Mouse (Mus musculus): ENCODE measurements around the gene Rsrc2. TPM values are rescaled to one million over a fixed set of nuclear protein-coding genes. Genes with fewer than 3 reads are reported as not detected.
A peak's percentile ranks its signal among the peaks of the same experiment; 100 is the strongest.

The Rsrc2 gene
- total and polyA plus RNA-seq, 3 experiments = 55.8 to 128 (median 107) TPM

DNA sequence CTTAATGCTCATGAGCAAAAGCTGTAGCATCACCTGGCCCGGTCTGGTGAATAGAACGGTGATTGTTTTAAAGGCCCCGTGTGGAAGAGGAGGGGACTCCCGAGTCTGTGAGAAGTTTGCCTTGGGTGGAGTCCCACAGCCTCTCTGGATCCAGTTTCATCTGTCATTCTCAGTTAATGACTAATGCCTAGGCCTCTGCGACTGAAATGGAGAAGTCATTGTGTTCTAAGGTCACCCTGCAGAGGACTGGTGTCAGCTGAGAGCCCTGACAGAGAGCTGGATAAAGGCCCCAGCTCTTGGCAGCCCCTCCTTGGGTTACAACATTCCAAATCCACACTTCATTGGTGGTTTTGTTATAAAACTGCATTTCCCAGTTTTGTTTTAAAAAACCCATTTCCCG lies 54.7 kb downstream of the Rsrc2 start:
- DNase-seq (ENCODE audit: extremely low read depth) = peak; percentile 28

DNA sequence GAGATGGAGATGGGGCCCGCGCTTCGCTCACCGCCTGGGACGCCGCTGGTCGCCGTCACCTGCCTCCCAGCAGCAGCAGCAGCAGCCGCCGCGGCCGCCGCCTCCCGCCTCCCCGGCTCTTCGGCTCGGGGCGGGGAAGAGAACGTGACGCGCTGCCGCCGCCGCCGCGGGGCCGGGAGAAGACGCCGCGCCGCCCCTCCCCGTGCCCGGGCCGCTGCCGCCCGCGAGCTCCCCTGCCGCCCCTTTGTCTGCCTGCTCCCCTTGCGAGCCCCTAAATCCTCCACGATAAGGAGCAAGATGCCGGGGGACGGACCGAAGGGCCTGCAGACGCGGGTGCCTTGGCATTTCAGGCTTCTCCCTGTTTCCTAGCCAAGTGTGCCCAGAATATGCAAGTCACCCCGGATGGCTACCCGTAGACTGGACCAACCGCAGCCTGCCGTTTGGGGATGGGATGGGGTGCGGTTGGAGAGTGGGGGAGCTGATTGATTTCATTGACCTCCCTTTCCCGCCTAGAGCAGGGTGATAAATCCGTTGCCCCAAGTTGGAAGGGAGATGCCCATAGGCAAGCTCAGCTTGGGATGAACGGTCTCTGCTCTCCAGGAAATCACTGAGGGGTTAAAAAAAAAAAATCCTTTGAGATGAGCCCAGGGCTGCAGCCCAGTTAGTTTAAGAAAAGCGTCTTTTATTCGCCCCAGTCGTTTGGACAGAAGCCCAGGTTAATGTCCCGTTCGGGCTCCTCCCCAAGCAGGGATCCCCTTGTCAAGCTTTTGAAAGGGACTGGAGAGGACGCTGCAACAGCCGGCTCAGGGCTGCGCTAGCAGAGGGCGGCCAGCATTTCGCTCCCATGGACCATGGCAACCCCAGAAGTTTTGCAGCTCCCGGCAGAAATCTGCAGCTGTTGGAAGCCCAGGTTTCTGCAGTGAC lies 64.7 kb downstream of the Rsrc2 start, which contains the start of gene Clip1:
Gene Clip1, minus strand, starts transcription at position 398 of the 924 bp plus-strand sequence.
- Histone ChIP-seq H3K4me2 (ENCODE audit: insufficient read depth, low read depth, poor library complexity, severe bottlenecking) (peak within 1 kb of the TSS; percentile 89), H3K9ac (ENCODE audit: insufficient read depth, low read depth) (peak within 1 kb of the TSS; percentile 87), H3K27ac (ENCODE audit: insufficient read depth, low read depth) (peak within 1 kb of the TSS; percentile 62), H3K79me2 (replicated peaks; ENCODE audit: control insufficient read depth, extremely low read depth, insufficient read depth, poor library complexity, severe bottlenecking) (peaks cover 11% of the 10 kb centered on the region), H3K9me3 (replicated peaks; ENCODE audit: low read length) (no peaks in the 10 kb centered on the region), H3K27me3 (replicated peaks) (peaks cover 8% of the 10 kb centered on the region), H3K36me3 (replicated peaks in 1 of 2; ENCODE audit: control insufficient read depth in 1 of 2, insufficient read depth in 1 of 2, low read length in 1 of 2) (no peaks in the 10 kb centered on the region), H3K4me3 (replicated peaks in 1 of 3; ENCODE audit: low read depth in 2 of 3, low read length in 2 of 3, poor library complexity in 1 of 3) (peak within 1 kb of the TSS; percentile 56 to 95 (median 86)), H3K4me1 (ENCODE audit: control insufficient read depth in 1 of 2, insufficient read depth in 2 of 2) (peaks cover 2 to 30% of the 10 kb centered on the region in 2 experiments; a peak in 2 of 4 replicates)
- in situ Hi-C loops (cut with MboI; ENCODE audit: low pct_ligation_motif_present, low pct_unique_long_range_greater_than_20kb, low sequenced_read_pairs) (no loop called here), dilution Hi-C loops (cut with MboI; ENCODE audit: extremely low pct_ligation_motif_present, extremely low pct_unique_long_range_greater_than_20kb, low sequenced_read_pairs) (no loop called here)
- TF ChIP-seq SIN3A (IDR thresholded peaks at IDR 0.05; ENCODE audit: low read length) = no peak
- TF ChIP-seq EP300 (IDR thresholded peaks at IDR 0.05; ENCODE audit: low read length) = no peak
- TF ChIP-seq UBTF (IDR thresholded peaks at IDR 0.05; ENCODE audit: low read depth, low read length) = peak; percentile 38; the same call in 1 of the 2 replicates
- no peak for TF ChIP-seq MEF2A (IDR thresholded peaks at IDR 0.05; ENCODE audit: borderline replicate concordance, low read depth, low read length)
- TF ChIP-seq ZNF384 (IDR thresholded peaks at IDR 0.05; ENCODE audit: low read depth, low read length) = 0 out of 2 replicates have a peak, but pooled peaks have one; percentile 5
- peak; percentile 32; the same call in 1 of the 2 replicates for TF ChIP-seq TCF12 (IDR thresholded peaks at IDR 0.05; ENCODE audit: low read depth, low read length)
- peak; percentile 57; the same call in 1 of the 2 replicates for TF ChIP-seq POLR2A (IDR thresholded peaks at IDR 0.05; ENCODE audit: low read depth, low read length)
- TF ChIP-seq NELFE (IDR thresholded peaks at IDR 0.05; ENCODE audit: low read depth, low read length) = 0 out of 2 replicates have a peak, but pooled peaks have one; percentile 27
- 0 out of 2 replicates have a peak, but pooled peaks have one; percentile 15 for TF ChIP-seq CHD2 (IDR thresholded peaks at IDR 0.05; ENCODE audit: low read length)
- no peak for DNase-seq (ENCODE audit: extremely low read depth)

More for the DNA sequence above, 54.7 kb downstream of the Rsrc2 start:
- Histone ChIP-seq H3K9ac (ENCODE audit: insufficient read depth, low read depth) (no peak overlapping the region), H3K4me2 (ENCODE audit: insufficient read depth, low read depth, poor library complexity, severe bottlenecking) (no peak overlapping the region), H3K9me3 (replicated peaks; ENCODE audit: low read length) (no peaks in the 10 kb centered on the region), H3K4me1 (ENCODE audit: control insufficient read depth in 1 of 2, insufficient read depth in 2 of 2) (peaks cover 0 to 10% of the 10 kb centered on the region in 2 experiments; a peak in 2 of 4 replicates), H3K27ac (ENCODE audit: insufficient read depth, low read depth) (no peak overlapping the region), H3K4me3 (replicated peaks in 1 of 3; ENCODE audit: low read depth in 2 of 3, low read length in 2 of 3, poor library complexity in 1 of 3) (no peak overlapping the region), H3K36me3 (replicated peaks in 1 of 2; ENCODE audit: control insufficient read depth in 1 of 2, insufficient read depth in 1 of 2, low read length in 1 of 2) (peaks cover 11 to 24% of the 10 kb centered on the region in 2 experiments), H3K27me3 (replicated peaks) (no peaks in the 10 kb centered on the region), H3K79me2 (replicated peaks; ENCODE audit: control insufficient read depth, extremely low read depth, insufficient read depth, poor library complexity, severe bottlenecking) (no peaks in the 10 kb centered on the region)
- TF ChIP-seq EP300 (IDR thresholded peaks at IDR 0.05; ENCODE audit: low read length) (no peak), KAT2A (IDR thresholded peaks at IDR 0.05; ENCODE audit: insufficient replicate concordance, low read length) (no peak), HCFC1 (IDR thresholded peaks at IDR 0.05; ENCODE audit: low read depth, low read length) (no peak), E2F4 (IDR thresholded peaks at IDR 0.05; ENCODE audit: insufficient replicate concordance, low read depth, low read length) (no peak), TBP (conservative IDR thresholded peaks at IDR 0.05; ENCODE audit: low read depth, low read length) (no peak), MAX (IDR thresholded peaks at IDR 0.05; ENCODE audit: low read length) (no peak), RCOR1 (conservative IDR thresholded peaks at IDR 0.05; ENCODE audit: low read depth, low read length) (no peak), CHD2 (IDR thresholded peaks at IDR 0.05; ENCODE audit: low read length) (no peak), MYC (IDR thresholded peaks at IDR 0.05; ENCODE audit: low read depth, low read length) (no peak), TCF12 (IDR thresholded peaks at IDR 0.05; ENCODE audit: low read depth, low read length) (no peak), ETS1 (conservative IDR thresholded peaks at IDR 0.05; ENCODE audit: low read depth, low read length) (no peak), JUND (conservative IDR thresholded peaks at IDR 0.05; ENCODE audit: low read depth, low read length) (no peak), MEF2A (IDR thresholded peaks at IDR 0.05; ENCODE audit: borderline replicate concordance, low read depth, low read length) (no peak), PAX5 (IDR thresholded peaks at IDR 0.05; ENCODE audit: low read length) (no peak), USF2 (conservative IDR thresholded peaks at IDR 0.05; ENCODE audit: low read depth, low read length) (no peak), USF1 (IDR thresholded peaks at IDR 0.05; ENCODE audit: low read depth, low read length) (no peak)
- dilution Hi-C loops (cut with MboI; ENCODE audit: extremely low pct_ligation_motif_present, extremely low pct_unique_long_range_greater_than_20kb, low sequenced_read_pairs) = no loop called here
- in situ Hi-C loops (cut with MboI; ENCODE audit: low pct_ligation_motif_present, low pct_unique_long_range_greater_than_20kb, low sequenced_read_pairs) = no loop called here
